Mouse (Mus musculus) lung, adult 2 months (tissue): ENCODE results near the gene Mepce. TPM values are rescaled to one million over a fixed set of nuclear protein-coding genes. Genes with fewer than 3 reads are reported as not detected.

Experiments
- DNase-seq: peaks from one replicate; pipeline ENCODE4 v3.0.0; 2022
- H3K4me1 ChIP-seq: fragments of 200-500 bp; 2 replicates; pipeline ENCODE4 v1.6.1; 2011; ENCODE audit warnings: low read length; ENCODE audit not compliant: control insufficient read depth, insufficient read depth
- H3K4me3 ChIP-seq: fragments of 200-500 bp; replicated peaks from 2 replicates; pipeline ENCODE3; 2011; ENCODE audit warnings: low read depth, mild to moderate bottlenecking, control low read depth, low read length; ENCODE audit errors: extremely low read depth
- CTCF ChIP-seq: fragments of 200-500 bp; IDR thresholded peaks from 2 replicates; pipeline ENCODE4 v1.5.1; 2011; ENCODE audit warnings: mild to moderate bottlenecking, low read length, control low read depth; ENCODE audit not compliant: insufficient read depth
- POLR2A ChIP-seq: fragments of 200-500 bp; IDR thresholded peaks from 2 replicates; pipeline ENCODE4 v1.6.1; 2011; ENCODE audit warnings: low read depth, mild to moderate bottlenecking, control low read depth, low read length, borderline replicate concordance; ENCODE audit errors: extremely low read depth
- WGBS: fragments of 180-500 bp; shearing (Covaris S2); methylation state at CpG from one replicate; pipeline ENCODE4 v1.1.7; 2018; 5-methylcytosine and 5-hydroxymethylcytosine counted together
- polyA plus RNA-seq: library from polyadenylated mRNA; depleted of rRNA; stranded (reverse); fragments of >200 nt; gene quantifications from 2 replicates; pipeline ENCODE4 v1.2.3, GENCODE M21; 2012

The Mepce gene
- polyA plus RNA-seq, 1 experiment = 44.2 TPM

DNA sequence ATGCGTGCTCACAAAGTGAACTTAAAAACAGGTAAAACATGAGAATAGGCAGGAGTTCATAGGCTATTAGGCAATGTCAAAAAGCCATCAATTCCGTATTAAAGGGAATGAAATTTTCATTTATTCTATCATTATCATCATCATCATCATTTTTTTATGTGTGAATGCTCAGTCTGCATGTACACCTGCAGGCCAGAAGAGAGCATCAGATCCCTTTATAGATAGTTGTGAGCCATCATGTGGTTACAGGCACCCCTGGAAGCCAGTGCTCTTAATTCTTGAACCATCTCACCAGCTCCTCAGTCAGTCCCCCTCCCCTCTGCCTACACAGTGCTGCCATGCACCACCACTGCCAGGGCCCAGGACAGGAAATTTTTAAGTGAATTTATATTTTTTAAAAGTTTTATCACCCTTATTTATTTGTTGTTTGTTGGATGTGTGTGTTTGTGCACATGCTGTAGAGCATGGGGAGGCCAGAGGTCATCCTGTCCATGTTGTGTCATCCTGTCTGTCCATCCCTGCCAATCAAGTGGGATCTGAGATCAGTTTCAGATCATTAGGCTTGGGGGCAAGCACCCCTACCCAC lies 1.6 kb upstream of the Mepce start:
- DNase-seq = no peak
- no peak overlapping the region for H3K4me3 ChIP-seq
- 93% methylated on average over 2 of the region's 2 CpGs for WGBS
- H3K4me1 ChIP-seq = peaks cover 13% of the 10 kb centered on the region
- TF ChIP-seq CTCF = no peak
- no peak for TF ChIP-seq POLR2A

DNA sequence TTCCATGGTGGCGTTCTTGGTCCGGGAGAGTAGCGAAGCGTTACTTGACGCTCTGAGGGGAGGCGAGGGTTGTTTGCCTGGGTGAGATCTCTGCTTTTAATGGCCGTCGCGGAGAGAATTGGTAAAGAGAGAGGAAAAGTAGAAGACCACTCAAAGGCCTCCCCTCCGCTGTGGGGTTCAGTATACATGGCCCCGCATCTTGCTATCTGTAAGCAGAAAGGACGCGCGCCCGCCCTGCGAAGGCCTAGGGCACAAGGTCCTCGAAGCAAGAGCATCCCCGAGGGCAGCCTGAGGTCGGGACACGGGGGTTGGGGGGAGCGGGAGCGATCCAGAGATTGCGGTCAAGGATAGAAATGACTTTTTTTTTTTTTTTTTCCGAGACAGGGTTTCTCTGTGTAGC lies 716 bp upstream of the Mepce start:
- TF ChIP-seq POLR2A = no peak
- no peak for TF ChIP-seq CTCF
- WGBS = 71% methylated on average over 24 of the region's 24 CpGs
- Histone ChIP-seq H3K4me1 (peaks cover 19% of the 10 kb centered on the region), H3K4me3 (no peak overlapping the region)
- no peak for DNase-seq

DNA sequence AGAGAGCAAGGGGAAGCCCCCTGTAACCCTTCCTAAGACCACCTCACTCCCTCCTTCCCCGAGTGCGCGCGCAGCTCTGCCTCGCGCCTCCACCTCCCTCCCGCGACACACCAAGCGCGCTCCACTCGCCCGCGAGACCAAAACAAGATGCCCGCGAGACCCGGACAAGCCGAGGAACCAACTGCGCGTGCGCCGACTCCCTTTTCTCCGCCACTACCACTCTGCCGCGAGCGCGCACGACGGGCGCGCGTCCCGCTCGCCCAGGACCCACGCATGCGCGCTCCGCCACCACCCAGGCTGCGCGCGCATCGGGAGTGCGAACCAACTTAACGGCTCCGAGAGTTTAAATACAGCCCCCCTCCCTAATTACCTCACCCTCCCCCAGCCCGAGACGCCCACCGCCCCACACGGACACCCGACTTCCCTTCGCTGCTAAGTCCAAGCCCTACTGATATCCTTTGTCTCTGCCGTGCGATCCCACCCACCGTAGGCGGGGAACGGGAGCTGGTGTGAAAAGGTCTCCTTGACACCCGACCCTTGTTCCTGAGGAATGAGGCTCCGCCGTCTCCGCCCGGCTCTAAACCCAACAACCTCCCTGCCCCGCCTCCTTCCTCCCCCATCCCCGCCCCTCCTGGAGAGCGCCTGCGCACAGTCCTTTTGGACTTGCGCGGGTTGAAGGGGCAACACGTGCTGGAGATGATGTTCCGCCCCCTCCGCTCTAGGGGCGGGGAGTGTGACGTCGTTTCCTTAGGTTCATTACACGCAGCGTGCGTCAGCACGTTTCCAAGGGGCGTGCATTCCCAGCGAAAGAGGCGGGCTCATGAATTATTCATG lies 1.1 kb downstream of the Mepce start:
- peak; percentile 97 for DNase-seq
- TF ChIP-seq CTCF (no peak), POLR2A (peak; percentile 99; the same call in 1 of the 2 replicates)
- H3K4me3 ChIP-seq = peak overlapping the region; percentile 93
- peaks cover 21% of the 10 kb centered on the region for H3K4me1 ChIP-seq
- WGBS = under 1% methylated on average over 79 of the region's 79 CpGs

DNA sequence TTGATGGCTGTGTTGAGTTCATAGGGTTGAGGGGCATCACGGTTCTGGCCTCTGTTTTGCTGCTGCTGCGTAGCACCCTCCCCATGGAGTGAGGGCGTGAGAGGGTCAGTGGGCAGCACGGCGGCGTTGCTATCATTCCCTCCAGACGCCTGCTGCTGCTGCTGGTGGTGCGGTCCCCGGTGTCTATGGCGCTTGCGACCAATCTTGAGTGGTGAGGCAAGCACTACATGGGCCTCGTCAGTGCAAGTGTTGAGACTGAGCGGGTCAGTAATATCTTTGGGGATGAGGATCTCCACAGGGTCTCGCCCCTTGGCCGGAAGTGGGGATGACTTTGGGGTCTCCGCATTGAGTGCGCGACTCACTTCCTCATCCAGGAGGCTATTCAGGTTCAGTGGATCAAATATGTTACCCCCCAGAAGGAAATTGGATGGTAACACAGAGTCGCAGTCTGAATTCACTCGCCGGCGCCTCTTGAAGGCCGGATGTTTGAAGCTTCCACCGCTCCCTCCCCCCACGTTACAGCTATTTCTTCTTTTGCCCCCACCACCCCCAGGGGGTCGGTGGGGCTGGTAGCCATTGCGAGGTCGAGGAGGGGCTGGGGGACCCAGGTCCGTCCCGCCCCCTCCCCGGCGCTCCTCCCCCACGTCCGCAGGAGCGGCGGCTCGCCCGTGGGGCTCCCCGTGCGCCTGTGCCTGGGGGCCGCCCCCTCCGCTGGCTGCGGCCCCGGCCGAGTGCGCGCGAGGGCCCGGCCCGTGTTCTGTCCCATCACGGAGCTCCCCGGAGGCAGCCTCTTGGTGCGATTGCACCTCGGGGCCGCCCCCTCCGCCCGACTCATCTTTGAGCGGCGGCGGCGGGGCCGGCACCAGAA lies 2.1 kb downstream of the Mepce start:
- Histone ChIP-seq H3K4me3 (peak overlapping the region; percentile 93), H3K4me1 (peaks cover 21% of the 10 kb centered on the region)
- TF ChIP-seq CTCF = no peak
- TF ChIP-seq POLR2A = no peak
- WGBS = 2% methylated on average over 61 of the region's 62 CpGs
- DNase-seq = peak; percentile 37

DNA sequence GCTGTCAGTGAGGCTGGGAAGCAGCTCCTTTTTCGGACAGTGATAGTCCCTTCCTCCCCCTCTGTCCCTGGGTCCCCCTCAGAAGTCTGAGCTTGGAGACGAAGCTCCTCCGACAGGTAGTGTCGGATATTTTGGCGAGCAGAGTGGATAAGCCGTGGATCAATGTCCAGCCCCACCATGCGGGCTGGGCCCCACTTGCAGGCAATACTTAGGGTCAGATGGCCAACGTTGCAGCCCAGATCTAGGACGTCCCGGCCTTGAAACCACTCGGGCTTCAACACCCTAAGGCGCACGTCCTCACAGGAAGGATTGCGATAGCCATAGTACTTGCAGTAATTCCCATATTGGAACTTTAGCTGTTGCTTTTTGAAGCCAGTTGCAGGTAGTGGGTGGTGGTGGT lies 2.9 kb downstream of the Mepce start:
- Histone ChIP-seq H3K4me1 (peaks cover 21% of the 10 kb centered on the region), H3K4me3 (no peak overlapping the region)
- WGBS = 58% methylated on average over 14 of the region's 14 CpGs
- TF ChIP-seq POLR2A (no peak), CTCF (no peak)
- DNase-seq = peak; percentile 6

DNA sequence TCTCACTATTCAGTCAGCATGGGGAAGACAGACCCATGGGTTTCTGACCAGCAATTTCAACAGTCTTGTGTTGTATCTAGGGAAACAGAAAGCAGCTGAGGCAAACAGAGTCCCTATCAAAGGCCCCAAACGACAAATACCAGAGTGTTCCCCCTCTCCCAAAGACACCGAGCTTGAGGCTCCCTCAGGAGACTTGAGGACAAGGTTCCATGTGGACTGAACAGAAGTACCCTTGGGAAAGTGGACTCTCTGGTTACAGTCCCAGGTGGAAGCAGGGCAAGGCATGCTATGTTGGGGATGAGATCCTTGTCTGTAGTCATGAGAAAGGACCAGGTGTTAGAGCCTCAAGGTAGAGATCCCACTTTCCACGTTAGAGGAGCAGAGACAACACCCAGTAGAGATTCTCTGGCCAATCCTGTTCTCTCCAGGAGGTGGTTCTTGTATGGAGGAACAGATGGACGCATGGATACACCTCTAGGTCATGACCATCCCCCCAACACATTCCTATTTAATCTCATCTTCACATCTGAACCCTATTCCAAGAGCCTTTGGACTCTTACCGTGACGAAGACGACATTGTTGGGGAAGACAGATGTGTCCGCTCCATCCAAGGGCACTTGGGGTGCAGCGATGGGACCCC lies 3.4 kb downstream of the Mepce start:
- TF ChIP-seq POLR2A = no peak
- peak; percentile 10 for DNase-seq
- Histone ChIP-seq H3K4me3 (no peak overlapping the region), H3K4me1 (peaks cover 21% of the 10 kb centered on the region)
- WGBS = 52% methylated on average over 9 of the region's 9 CpGs

DNA sequence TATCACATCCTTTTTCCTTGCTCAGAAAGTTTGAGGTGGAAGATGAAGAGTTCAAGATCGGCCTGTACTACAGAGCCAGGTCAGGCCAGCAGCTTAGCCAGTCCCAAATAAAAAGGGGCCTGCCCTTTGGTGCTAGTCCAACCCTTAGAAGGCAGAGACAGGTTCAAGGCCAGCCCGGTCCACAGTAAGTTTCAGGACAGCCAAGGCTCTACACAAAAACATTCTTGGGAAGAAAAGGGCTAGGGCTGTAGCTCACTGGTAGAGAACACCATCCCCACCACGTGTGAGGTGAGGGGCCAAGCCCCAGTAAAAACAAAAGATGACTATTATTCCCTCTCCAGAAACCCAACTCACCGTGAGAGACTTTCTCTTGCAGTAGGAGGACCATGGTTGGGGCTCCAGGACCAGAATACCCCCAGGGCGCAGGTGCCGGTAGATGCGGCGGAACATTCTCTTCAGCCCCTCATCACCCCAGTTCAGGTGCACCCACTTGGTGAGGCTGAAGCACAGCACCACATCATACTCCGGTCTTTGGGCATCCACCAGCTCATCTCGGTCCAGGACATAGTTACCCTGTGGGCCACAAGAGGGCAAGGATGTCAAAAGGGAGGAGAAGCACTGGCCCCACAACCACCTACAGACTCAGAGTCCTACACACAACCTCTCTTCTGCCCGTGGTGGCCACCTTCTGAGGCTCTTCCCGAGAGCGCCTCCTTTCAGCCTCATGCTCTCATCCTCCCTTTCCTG lies 4.5 kb downstream of the Mepce start:
- Histone ChIP-seq H3K4me3 (no peak overlapping the region), H3K4me1 (peaks cover 21% of the 10 kb centered on the region)
- WGBS = 69% methylated on average over 13 of the region's 13 CpGs
- TF ChIP-seq CTCF (no peak), POLR2A (no peak)
- no peak for DNase-seq

DNA sequence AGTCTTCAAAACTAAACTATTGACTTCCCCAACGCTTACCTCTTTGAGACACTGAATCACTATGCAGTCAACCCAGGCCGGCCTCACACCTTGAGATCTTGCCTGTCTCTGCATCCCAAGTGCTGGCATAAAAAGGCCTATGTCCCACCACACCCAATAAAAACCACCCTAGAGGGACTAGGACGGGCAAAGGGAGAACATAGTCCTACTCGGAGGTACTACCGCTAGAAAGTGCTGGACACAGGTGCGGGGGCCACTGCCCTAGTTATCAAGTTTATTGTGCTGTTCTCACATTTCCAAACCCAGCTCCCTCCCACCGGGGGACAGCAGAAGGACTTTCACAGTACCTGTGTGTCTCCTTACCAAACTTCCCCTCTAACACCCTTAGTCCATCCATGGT lies 5.8 kb downstream of the Mepce start:
- DNase-seq = no peak
- peaks cover 21% of the 10 kb centered on the region for H3K4me1 ChIP-seq
- no peak overlapping the region for H3K4me3 ChIP-seq
- no peak for TF ChIP-seq CTCF
- no peak for TF ChIP-seq POLR2A
- WGBS = 90% methylated on average over 7 of the region's 7 CpGs
